Mouse (Mus musculus) G1E (cell line): ENCODE data around the gene Cacng2.

Source experiments
- CTCF ChIP-seq: IDR thresholded peaks from 2 replicates; pipeline ENCODE4 v1.5.1; 2012; ENCODE audit warnings: low read depth, low read length, inconsistent platforms, mixed read lengths
- POLR2AphosphoS5 ChIP-seq: IDR thresholded peaks from 2 replicates; pipeline ENCODE4 v1.6.1; 2012; ENCODE audit warnings: low read depth, low read length, inconsistent platforms; ENCODE audit not compliant: insufficient replicate concordance

DNA sequence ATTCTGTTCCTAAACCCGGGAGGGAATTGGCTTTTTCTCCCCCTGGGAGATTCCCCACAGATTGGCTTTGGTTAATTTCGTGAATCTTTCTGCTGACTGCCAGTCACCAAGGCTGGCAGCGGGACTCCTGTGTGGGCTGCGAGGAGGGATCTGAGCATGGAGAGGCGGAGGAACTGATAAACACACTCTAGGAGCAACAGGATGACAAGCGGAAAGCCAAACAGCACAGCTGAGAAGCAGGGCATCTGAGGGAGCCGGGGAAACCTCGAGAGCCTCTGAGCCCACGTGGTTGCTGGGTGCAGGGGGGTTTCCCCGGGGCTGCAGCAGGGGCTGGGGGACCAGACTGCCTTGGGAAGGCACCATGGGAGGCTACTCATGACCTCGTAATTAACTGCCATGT, 49.7 kb upstream of the Cacng2 start:
- no peak for TF ChIP-seq CTCF
- TF ChIP-seq POLR2AphosphoS5: no peak
